Mouse (Mus musculus) hindbrain, postnatal 0 days (tissue): ENCODE data around the gene Tmem251. TPM values are rescaled to one million over a fixed set of nuclear protein-coding genes. Genes with fewer than 3 reads are reported as not detected.

Experiments
- ATAC-seq: fragments of 200-750 bp; cut with Nextera tagmentation; 2 replicates; pipeline ENCODE4 v1.8.0; 2017; ENCODE audit warnings: mild to moderate bottlenecking, moderate TSS enrichment, moderate library complexity
- DNase-seq: peaks from one replicate; pipeline ENCODE4 v3.0.0-alpha.2; 2015; ENCODE audit warnings: low spot score
- H3K27ac ChIP-seq: fragments of 300-500 bp; sonication (generic); 2 replicates; pipeline ENCODE4 v1.5.1; 2014; ENCODE audit warnings: mild to moderate bottlenecking
- H3K27me3 ChIP-seq: fragments of 300-500 bp; sonication (generic); 2 replicates; pipeline ENCODE4 v1.6.1; 2014; ENCODE audit warnings: low read length, mixed read lengths; ENCODE audit not compliant: insufficient read depth
- H3K36me3 ChIP-seq: fragments of 300-500 bp; sonication (generic); 2 replicates; pipeline ENCODE4 v1.6.1; 2014; ENCODE audit warnings: low read length, mixed read lengths; ENCODE audit not compliant: insufficient read depth
- H3K4me1 ChIP-seq: fragments of 300-500 bp; sonication (generic); 2 replicates; pipeline ENCODE4 v1.6.1; 2014; ENCODE audit warnings: antibody characterized with exemption, low read length, mixed read lengths; ENCODE audit not compliant: insufficient read depth
- H3K4me2 ChIP-seq: fragments of 300-500 bp; sonication (generic); 2 replicates; pipeline ENCODE4 v1.6.1; 2014; ENCODE audit warnings: low read depth, mild to moderate bottlenecking, low read length, moderate library complexity, mixed read lengths
- H3K4me3 ChIP-seq: fragments of 300-500 bp; sonication (generic); 2 replicates; pipeline ENCODE4 v1.5.1; 2014; ENCODE audit warnings: low read length
- H3K9ac ChIP-seq: fragments of 300-500 bp; sonication (generic); replicated peaks from 2 replicates; pipeline ENCODE4 v1.6.1; 2014; ENCODE audit warnings: mild to moderate bottlenecking, low read length, moderate library complexity, mixed read lengths
- H3K9me3 ChIP-seq: fragments of 300-500 bp; sonication (generic); 2 replicates; pipeline ENCODE4 v1.6.1; 2016; ENCODE audit warnings: low read length, mixed read lengths
- CTCF ChIP-seq: IDR thresholded peaks from 2 replicates; pipeline ENCODE4 v1.5.1; 2016; ENCODE audit warnings: antibody characterized with exemption, control low read depth, low read depth
- WGBS: fragments of 180-500 bp; shearing (Covaris S2); extraction: QIAGEN DNeasy Blood & Tissue Kit; methylation state at CpG from one replicate; pipeline ENCODE4 v1.1.7; 2014; 5-methylcytosine and 5-hydroxymethylcytosine counted together
- polyA plus RNA-seq: library from polyadenylated mRNA; unstranded; fragments of >200 nt; fragmentation: Nextera tagmentation; extraction: Ambion mirVana; gene quantifications from 2 replicates; pipeline ENCODE4 v1.2.1, GENCODE M21; 2015
- total RNA-seq: library from RNA; depleted of rRNA; stranded (reverse); fragments of >200 nt; gene quantifications from 2 replicates; pipeline ENCODE4 v1.2.3, GENCODE M21; 2014

Tmem251 gene
- total and polyA plus RNA-seq, 2 experiments from 2014 or later: 7.1 to 12.2 TPM

DNA sequence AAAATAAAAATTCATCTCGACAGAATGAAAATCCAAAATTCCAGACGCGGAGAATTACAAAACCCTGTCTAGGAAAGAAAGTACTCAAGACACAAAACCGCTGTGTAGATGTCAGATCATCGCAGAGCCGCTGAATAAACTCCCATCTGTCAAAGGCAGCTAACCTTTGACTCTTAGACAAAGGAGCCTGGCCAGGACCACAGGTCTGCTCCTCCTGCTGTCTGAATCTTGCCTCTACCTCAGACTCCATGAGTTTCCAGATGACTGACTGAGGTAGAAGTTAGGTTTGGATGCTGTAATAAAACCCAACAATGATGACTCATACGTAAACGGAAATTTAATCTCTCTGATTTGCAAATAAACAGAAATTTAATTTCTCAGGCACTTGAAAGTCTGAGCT, 20.6 kb upstream of the Tmem251 start:
- Histone ChIP-seq H3K4me1 (no peaks in the 10 kb centered on the region), H3K9ac (no peak overlapping the region), H3K9me3 (no peaks in the 10 kb centered on the region), H3K36me3 (no peaks in the 10 kb centered on the region), H3K27ac (no peak overlapping the region), H3K27me3 (no peaks in the 10 kb centered on the region), H3K4me3 (no peak overlapping the region), H3K4me2 (no peak overlapping the region)
- no peak for TF ChIP-seq CTCF
- 57% methylated on average over 8 of the region's 8 CpGs for WGBS
- ATAC-seq (no peak), DNase-seq (no peak)

DNA sequence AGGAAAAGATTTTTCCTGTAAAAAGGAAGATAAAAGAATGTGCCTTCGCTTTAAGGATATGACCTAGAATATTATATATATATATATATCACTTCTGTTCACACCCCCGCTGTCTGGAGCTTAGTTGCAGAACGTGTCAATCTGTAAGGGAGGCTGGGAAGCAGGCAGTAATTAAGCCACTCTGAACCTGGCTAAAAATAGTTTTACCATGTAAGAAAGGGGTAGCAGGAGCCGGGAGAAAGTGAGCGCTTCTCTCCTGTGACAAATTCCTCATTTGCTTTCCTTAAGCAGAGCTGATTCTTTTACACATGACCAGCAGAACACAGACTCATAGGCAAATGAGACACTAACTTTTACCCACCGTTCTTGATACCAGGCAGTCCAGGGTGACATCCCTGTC, 19.7 kb upstream of the Tmem251 start:
- DNase-seq (peak; percentile 39), ATAC-seq (peak; percentile 30; the same call in 1 of the 2 replicates)
- Histone ChIP-seq H3K27me3 (no peaks in the 10 kb centered on the region), H3K9ac (no peak overlapping the region), H3K36me3 (no peaks in the 10 kb centered on the region), H3K4me3 (no peak overlapping the region), H3K9me3 (no peaks in the 10 kb centered on the region), H3K27ac (no peak overlapping the region), H3K4me1 (no peaks in the 10 kb centered on the region), H3K4me2 (no peak overlapping the region)
- 69% methylated on average over 6 of the region's 6 CpGs for WGBS
- no peak for TF ChIP-seq CTCF

DNA sequence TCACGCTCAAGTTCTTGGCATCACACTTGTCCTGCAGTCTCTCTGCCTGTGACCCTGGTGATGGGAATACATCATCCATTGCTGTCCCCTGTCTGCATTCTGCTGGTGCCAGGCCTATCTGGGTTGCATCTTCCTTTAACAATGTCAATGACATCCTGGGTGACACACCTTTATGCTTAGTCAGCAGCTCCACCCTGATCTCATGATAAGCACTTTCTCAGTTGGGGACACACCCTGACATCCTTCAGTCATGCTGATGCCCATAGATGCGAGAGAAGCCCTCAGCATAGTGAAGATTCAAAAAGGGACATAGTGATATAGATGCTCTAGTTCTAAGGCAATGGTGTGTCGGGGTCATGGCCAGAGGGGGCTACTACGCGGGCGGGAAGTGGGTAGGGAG, 18.4 kb upstream of the Tmem251 start:
- Histone ChIP-seq H3K4me1 (peaks cover 4% of the 10 kb centered on the region; the same call in 1 of the 2 replicates), H3K27ac (no peak overlapping the region), H3K4me2 (no peak overlapping the region), H3K36me3 (no peaks in the 10 kb centered on the region), H3K27me3 (no peaks in the 10 kb centered on the region), H3K9ac (no peak overlapping the region), H3K4me3 (no peak overlapping the region), H3K9me3 (no peaks in the 10 kb centered on the region)
- no peak for TF ChIP-seq CTCF
- ATAC-seq: no peak
- no peak for DNase-seq
- WGBS: 94% methylated on average over 6 of the region's 6 CpGs

GRCm38 (mm10) chr12:102725761-102726175, 17.8 kb upstream of the Tmem251 start:
- Histone ChIP-seq H3K27ac (no peak overlapping the region), H3K4me1 (peaks cover 5% of the 10 kb centered on the region), H3K9ac (no peak overlapping the region), H3K4me3 (no peak overlapping the region), H3K9me3 (no peaks in the 10 kb centered on the region), H3K4me2 (no peak overlapping the region), H3K36me3 (no peaks in the 10 kb centered on the region), H3K27me3 (no peaks in the 10 kb centered on the region)
- DNase-seq (no peak), ATAC-seq (no peak)
- no peak for TF ChIP-seq CTCF
- WGBS: 73% methylated on average over 7 of the region's 7 CpGs

- peak overlapping the region; percentile 3; the same call in 1 of the 2 replicates for H3K4me3 ChIP-seq
- no peak for TF ChIP-seq CTCF
- H3K4me2 ChIP-seq: peak overlapping the region; percentile 42
- no peak overlapping the region for H3K9ac ChIP-seq
- H3K36me3 ChIP-seq: no peaks in the 10 kb centered on the region
- whole genome bisulfite sequencing: 32% methylated on average over 26 of the region's 26 CpGs
- H3K27me3 ChIP-seq: no peaks in the 10 kb centered on the region
- peak overlapping the region; percentile 71 for H3K27ac ChIP-seq
- no peaks in the 10 kb centered on the region for H3K9me3 ChIP-seq
- peak; percentile 96 for ATAC-seq
- DNase-seq: peak; percentile 93
- H3K4me1 ChIP-seq: peaks cover 5% of the 10 kb centered on the region
Observed at GRCm38 (mm10) chr12:102729855-102730797, 13.4 kb upstream of the Tmem251 start.

- H3K4me2 ChIP-seq: peak overlapping the region; percentile 42
- peak overlapping the region; percentile 70 for H3K27ac ChIP-seq
- peaks cover 5% of the 10 kb centered on the region for H3K4me1 ChIP-seq
- no peaks in the 10 kb centered on the region for H3K9me3 ChIP-seq
- H3K9ac ChIP-seq: no peak overlapping the region
- H3K4me3 ChIP-seq: 0 out of 2 replicates have a peak overlapping the region, but pooled peaks have one; percentile 3
- TF ChIP-seq CTCF: no peak
- WGBS: 32% methylated on average over 16 of the region's 16 CpGs
- no peaks in the 10 kb centered on the region for H3K36me3 ChIP-seq
- H3K27me3 ChIP-seq: no peaks in the 10 kb centered on the region
- ATAC-seq (peak; percentile 48), DNase-seq (peak; percentile 36)
Observed at GRCm38 (mm10) chr12:102730798-102731619, 12.6 kb upstream of the Tmem251 start.
